Mouse (Mus musculus) embryo, embryonic 9.5 days (tissue): ENCODE results near the gene Adprh.
"Not testable (repeated sequence)": the region's sequence is repeated elsewhere in the genome, so short reads cannot be mapped to it uniquely, and the experiment has no call there.

Experiments used
- DNase-seq: peaks from one replicate; pipeline ENCODE4 v3.0.0-alpha.2; 2017; ENCODE audit errors: extremely low spot score

Gene Adprh

GRCm38 (mm10) chr16:38452442-38453202 lies at the start of gene Adprh:
Adprh (minus strand) TSS chr16:38452703.
- DNase-seq = peak; percentile 89

GRCm38 (mm10) chr16:38496604-38497140 lies 44.2 kb upstream of the Adprh start:
- no peak for DNase-seq

DNA sequence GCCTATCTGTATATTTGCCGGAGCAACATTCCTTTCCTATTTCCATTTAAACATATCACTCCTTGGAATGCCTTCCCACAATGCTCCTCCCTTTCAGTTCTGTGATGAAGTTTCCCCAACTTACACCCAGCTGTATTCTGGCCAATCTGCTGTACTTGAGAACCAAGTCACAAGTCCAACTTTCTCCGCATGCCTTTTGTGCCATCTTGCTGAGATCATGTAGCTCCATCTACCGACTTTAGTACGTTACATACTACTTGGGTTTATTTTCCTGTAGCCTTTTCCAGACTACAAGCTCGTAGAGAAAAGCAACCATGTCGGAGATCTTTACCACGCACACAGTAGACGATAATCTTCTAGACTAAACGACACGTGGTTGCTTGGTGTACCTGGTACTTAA lies 41.4 kb upstream of the Adprh start:
- DNase-seq = no peak

GRCm38 (mm10) chr16:38492551-38492950 lies 40.0 kb upstream of the Adprh start:
- DNase-seq = no peak

- no peak for DNase-seq
These were observed 31.2 kb upstream of the Adprh start for GRCm38 (mm10) chr16:38483582-38484309.

- DNase-seq = peak; percentile 24
These were observed 30.5 kb upstream of the Adprh start for GRCm38 (mm10) chr16:38482780-38483562.

DNA sequence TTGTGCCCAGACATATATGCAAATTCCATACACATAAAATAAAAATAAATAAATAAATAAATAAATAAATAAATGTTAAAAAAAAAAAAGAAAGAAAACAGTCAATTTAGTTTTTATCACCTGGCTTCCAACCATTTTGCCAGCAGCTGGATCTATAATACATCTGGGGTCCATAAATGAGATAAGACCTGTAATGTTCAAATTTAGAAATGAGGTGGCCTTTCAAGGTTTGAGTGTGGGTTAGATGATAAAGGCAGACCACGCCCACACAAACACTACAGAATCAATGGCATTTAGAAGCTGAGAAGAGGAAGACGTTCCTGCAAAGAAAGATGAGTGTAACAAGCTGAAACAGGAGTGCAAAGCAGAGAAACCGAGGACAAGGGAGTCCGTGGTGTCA lies 28.8 kb upstream of the Adprh start:
- no peak for DNase-seq

- DNase-seq = no peak
These were observed 25.8 kb upstream of the Adprh start for GRCm38 (mm10) chr16:38478296-38478695.

DNA sequence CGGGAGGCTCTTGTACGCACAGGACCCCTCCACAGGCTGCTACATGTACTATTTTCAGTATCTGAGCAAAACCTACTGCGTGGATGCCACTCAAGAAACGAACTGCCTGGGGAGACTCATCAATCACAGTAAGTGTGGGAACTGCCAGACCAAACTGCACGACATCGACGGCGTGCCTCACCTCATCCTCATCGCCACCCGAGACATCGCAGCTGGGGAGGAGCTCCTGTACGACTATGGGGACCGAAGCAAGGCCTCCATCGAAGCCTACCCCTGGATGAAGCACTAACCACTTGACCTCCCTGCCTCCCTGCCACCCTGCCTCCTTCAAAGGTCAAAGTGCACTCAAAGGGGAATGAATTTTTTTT lies 24.7 kb upstream of the Adprh start:
- not testable (repeated sequence) for DNase-seq

- peak; percentile 69 for DNase-seq
These were observed 24.1 kb upstream of the Adprh start for GRCm38 (mm10) chr16:38476312-38477240.

- no peak for DNase-seq
These were observed 23.3 kb upstream of the Adprh start for GRCm38 (mm10) chr16:38475681-38476311.

DNA sequence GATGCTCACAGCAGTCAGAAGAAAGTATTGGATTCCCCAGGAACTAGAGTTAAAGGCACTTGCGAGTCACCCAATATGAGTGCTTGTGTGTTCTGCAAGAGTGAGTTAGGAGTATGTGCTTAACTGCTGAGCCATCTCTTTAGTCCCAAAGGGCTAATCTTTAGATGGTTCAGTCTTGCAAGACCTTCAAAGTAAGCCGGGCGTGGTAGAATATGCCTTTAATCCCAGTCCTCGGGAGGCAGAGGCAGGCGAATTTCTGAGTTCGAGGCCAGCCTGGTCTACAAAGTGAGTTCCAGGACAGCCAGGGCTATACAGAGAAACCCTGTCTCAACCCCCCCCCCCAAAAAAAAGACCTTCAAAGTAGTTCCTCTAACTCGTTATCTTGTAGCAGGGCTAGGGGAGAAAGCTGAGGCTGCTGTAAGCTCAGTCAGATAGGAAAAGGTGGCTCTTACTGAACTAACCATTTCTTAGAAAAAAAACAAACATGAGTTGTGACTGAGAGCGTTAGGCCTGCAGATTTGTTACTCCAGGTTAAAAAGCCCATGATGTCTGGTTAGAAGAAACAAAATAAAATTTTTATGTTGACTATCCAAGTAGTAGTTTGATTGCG lies 22.3 kb upstream of the Adprh start:
- DNase-seq = no peak

DNA sequence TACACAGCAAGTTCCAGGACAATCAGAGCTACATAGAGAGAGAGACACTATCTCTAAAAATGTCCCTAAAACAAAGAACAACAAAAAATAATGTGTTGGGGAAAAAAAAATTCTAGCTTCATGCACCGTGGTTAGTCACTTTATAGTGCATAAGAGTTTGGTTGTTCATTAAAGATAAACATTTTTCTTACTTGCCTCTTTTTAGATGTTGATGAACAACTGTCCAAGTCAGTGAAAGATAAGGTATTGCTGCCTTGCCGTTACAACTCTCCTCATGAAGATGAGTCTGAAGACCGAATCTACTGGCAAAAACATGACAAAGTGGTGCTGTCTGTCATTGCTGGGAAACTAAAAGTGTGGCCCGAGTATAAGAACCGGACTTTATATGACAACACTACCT lies 21.2 kb upstream of the Adprh start:
- DNase-seq = no peak

GRCm38 (mm10) chr16:38472507-38472873 lies 20.0 kb upstream of the Adprh start:
- no peak for DNase-seq

- DNase-seq = no peak
These were observed 19.4 kb upstream of the Adprh start for GRCm38 (mm10) chr16:38471697-38472506.

DNA sequence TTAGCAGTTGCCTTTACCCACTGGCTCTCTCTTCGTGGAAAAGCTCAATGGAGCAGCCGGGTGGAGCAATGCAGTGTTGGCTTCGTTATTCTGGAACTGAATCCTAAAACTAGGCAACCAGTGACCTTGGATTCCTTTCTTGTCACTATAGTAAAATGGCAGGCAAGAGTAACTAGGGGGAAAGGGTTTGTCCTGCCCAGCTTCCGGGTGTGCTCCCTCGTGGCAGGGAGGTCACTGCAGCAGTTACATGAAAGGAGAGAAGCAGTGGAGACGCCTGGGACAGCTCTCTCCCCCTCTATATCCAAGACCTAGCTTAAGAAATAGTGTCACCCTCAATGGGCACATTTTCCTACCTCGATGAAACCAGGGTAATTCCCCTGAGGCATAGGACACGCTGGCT lies 16.9 kb upstream of the Adprh start:
- no peak for DNase-seq

DNA sequence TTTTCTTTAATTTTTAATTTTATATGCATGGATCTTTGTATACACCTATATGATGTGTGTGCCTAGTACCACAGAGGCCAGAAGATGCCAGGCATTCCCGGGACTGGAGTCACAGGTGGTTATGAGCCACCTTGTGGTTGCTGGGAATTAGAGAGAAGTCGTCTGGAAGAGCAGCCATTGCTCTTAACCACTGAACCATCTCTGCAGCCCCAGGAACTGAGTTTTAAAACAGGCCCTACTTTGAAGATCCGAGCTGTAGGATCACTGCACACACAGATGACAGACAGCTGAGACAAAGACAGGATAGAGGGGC lies 16.2 kb upstream of the Adprh start:
- no peak for DNase-seq

GRCm38 (mm10) chr16:38467917-38468705 lies 15.6 kb upstream of the Adprh start:
- DNase-seq = no peak
